Mouse (Mus musculus) MN1 (cell line): ENCODE results near the gene Asic2.
A peak's percentile ranks its signal among the peaks of the same experiment; 100 is the strongest.

ENCODE experiments used
- DNase-seq: peaks from one replicate; pipeline ENCODE4 v3.0.0-alpha.2; 2016; ENCODE audit warnings: low spot score

Asic2 gene

DNA sequence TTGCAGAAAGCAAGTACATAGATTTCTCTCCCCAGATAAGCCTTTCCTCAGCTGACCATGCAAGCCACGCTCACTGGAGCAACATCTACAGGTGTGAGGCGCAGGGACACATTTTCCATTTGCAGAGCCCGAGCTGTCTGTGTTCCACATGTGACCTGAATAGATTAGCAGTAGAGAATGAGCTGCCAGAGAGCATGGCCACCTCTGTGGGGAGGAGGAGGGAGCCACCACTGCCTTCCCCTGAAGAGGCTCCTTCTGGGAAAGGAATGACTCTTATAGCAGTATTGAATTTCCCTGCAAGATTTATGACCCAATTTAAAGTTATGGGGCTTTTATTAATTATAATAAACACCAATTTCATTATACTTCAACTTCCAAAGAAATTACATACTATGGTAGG, 230.5 kb downstream of the Asic2 start:
- DNase-seq = no peak

DNA sequence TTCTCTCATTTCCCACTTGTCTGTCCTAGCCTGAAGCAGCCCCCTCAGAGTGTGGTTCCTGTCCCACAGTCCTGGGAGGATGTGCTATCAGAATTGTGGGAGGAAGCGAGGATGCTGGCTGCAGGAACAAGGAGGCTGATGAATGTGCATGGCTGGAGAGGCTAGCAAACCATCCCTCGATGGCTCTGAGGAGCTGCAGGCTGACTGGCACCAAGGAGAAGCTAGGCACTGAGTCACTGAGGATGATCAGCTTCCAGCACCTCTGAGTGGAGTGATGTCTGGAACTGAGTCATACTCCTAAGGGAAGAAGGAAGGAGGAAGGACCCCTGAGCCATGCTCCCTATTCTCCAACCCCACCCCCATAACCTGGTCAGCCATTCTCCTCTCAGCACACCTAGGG, 246.2 kb downstream of the Asic2 start:
- no peak for DNase-seq

DNA sequence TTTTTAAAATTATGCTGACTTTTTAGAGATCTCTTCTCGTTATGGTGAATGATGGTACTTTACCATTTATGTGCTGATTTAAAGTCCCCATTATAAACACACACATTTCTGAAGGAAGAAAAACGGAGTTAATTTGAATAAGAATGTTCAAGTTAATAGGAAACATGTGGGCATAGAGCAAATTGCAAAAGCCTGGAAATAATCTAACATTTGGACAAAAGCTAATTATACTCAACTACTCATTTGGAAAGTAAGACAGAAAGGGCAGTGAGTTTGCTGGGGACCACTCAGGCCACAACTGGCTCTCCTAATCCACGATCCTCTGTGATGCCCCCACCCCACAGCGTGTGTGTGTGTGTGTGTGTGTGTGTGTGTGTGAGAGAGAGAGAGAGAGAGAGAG, 253.5 kb downstream of the Asic2 start:
- DNase-seq = no peak

DNA sequence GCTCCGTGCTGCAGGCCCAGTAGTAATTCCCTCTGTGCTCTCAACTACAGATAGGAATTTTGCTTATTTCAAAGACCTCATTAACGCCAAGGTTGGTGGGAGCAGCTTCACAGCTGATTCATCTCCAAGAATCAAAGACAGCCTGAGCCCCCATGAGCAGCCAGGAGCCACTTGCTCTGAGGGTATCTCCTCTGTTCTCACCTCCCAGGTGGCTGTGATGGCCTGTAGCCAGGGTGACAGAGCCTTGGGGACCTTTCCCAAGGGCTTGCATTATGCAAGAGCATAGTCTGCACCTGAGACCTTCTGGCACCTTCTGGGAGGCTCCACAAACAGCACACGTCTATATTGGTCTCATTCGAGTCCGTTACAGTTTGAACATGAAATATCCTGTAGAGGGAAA, 261.3 kb downstream of the Asic2 start:
- DNase-seq = no peak

DNA sequence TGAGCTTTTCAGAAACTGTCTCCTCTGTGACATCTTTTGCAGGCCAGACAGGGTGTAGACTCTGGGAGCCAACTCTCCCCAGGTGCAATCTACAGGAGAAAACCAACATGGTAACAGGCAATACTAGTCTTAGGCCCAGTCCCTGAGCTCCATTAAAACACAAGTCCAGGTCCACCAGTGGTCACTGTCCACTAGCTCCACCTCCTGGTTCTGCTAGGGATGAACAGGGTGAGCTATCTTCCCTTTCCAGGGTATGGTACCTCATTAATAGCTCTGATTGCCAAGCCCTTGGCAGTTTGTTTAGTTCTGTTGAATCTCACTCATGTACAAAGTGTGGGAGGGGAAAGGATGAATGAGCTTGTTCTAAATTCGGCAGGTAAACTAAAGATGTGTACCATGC, 270.2 kb downstream of the Asic2 start:
- DNase-seq = no peak

DNA sequence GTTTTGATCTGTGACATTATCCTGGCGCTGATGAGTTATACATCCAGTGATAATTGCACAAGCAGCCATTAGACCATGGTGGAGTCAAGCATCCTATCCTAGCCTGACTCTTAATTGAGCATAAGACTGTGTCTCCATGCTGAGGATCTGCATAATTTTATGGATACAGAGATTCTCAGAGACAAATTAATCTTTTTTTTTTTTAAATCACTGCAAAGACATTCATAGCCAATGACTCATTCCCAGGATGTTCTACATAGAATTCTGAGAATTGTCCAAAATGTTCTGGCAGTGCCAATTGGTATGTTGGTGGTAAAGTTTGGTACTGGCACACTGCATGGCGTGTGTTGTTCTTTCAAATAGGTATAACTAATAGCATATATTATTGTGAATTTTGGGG, 272.8 kb downstream of the Asic2 start:
- DNase-seq = no peak

DNA sequence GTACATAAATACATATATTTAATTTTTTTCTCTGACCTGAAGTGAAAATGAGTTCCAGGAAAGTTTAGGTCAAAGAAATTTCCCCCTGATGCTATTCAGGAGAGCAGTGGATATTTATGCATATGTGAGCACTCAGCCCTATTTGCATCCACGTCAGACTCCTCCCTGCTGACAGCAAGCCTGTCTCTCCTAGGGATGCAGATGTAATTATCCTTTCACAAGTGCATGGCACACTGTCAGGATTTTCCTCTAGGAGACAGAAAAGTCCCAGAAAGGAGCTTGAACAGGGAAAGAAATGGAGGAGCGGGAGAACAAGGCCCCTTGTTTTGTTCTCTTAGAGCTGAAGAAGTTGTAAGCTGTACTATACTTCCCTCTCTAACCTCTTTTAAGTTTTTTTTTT, 287.7 kb downstream of the Asic2 start:
- DNase-seq = no peak

DNA sequence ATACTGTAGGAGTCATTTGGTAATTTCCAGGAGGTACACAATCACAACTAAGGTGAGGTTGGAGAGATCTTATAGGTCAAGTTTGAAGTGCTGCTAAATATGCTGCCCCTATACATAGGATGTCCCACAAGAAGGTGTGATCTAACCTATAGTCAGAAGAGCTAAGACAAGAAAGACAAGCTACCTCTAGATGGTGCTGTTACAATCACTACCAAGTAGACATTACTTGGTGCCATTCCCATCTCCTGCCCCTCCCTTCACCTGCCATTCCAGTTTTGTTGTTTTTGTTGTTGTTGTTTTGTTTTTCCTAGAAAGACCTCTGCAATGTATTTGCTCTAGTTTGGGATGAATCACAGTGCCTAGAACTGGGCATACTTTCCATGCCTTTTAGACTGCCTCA, 296.5 kb downstream of the Asic2 start:
- DNase-seq = no peak

DNA sequence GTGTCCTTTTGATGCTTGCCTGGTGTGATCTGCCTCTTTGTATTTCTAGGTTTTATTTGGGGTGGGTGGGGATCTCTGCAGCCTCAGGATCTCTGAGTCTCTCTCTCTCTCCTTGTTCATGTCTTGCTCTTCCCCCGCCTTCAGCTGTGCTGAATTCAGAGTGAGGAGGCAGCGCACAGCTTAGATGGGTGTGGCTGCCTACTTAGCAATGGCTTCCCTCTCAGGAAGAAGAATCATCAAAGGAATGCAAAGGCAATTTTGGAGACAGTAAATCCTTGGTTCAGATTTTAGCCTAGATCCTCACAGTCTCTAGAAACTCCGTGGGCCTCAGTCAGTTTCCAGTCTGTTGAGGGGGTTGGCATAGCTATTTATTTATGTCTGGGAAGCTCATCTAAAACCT, 297.8 kb downstream of the Asic2 start:
- no peak for DNase-seq

DNA sequence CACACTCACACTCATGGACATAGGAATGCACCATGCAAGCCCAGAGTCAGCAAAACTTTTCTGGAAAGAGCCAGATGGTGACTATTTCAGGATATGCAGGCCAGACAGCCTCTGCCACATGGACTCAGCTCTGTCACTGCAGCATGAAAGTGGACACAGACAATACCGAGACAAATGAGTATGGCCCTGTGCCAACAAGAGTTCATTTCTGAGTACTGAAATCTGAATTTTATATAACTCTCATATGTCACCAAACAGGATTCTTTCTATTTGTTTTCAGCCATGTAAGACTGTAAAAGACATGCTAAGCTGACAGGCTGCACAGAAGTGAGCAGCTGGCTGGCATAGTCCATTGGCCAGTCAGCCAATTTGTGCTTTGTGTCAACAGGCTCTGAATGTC, 309.4 kb downstream of the Asic2 start:
- no peak for DNase-seq

DNA sequence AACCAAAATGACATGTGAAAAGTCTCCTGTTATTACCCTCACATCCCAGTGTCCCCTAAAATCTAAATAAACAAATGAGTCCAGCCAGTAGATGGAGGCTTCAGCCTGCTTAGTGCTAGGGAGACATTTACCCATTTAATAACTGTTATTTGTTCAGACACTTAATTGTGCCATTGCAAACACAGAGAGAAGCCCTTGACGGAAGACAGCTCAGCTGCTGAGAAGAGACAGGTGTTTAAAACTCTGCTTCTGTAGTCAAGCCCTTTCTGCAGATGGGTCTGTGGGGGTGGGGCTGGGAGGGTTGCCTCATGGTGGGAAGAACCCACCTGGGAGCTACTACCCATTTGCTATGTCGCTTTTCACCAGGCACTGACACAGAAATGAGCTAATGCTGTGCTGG, 311.1 kb downstream of the Asic2 start:
- DNase-seq = no peak

DNA sequence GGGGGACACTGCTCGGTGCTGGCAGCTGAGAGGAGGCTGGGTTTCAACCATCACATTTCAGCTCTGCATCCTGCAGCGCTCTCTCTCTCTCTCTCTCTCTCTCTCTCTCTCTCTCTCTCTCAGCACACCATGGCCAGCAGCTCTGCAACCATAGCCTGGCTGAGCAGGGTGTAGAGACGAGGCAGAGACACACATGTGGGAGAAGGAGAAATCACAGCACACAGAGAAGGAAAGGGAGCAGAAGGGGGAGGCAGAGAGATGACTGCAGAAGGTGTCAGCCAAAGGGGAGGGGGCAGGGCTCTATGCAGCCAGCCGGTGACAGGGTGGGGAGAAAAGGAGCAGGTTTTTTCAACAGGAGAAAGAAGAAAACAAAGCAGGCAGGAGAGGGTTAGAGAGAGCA, 320.4 kb downstream of the Asic2 start:
- DNase-seq = no peak

DNA sequence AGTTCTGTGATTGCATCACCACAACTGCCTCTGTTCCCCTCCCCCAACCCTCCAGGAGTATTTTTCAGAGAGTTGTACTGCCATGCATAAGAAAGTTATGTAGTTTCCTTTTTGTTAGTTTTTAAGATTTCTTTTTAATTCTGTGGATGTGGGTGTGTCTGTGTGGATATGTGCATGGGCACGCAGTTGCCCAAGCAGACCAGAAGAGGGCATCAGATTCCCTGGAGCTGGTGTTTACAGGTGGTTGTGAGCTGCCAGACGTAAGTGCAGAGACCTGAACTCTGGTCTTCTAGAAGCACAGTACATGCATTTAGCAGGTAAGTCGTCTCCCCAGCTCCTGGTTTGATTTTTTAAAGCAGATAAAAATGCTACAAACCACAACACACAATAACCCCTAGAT, 322.7 kb downstream of the Asic2 start:
- no peak for DNase-seq

DNA sequence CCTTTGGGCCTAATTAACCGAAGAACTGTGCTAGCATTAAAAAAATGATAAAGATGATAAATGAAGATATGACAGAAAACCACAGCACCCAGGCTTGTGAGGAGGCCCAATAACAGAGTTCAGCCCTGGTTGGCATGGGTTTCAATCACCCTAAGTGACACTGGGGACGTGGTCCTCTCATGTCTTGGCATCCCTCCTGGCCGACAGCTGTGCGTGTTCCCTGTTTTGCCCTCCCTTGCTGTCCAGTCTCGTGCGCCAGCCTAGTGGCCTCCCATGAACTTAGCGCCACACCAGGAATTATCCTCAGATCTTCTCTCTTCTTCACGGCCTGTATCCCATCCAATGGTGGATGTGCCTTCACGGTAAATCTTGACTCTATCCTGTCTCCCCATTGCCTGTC, 331.9 kb downstream of the Asic2 start:
- no peak for DNase-seq

DNA sequence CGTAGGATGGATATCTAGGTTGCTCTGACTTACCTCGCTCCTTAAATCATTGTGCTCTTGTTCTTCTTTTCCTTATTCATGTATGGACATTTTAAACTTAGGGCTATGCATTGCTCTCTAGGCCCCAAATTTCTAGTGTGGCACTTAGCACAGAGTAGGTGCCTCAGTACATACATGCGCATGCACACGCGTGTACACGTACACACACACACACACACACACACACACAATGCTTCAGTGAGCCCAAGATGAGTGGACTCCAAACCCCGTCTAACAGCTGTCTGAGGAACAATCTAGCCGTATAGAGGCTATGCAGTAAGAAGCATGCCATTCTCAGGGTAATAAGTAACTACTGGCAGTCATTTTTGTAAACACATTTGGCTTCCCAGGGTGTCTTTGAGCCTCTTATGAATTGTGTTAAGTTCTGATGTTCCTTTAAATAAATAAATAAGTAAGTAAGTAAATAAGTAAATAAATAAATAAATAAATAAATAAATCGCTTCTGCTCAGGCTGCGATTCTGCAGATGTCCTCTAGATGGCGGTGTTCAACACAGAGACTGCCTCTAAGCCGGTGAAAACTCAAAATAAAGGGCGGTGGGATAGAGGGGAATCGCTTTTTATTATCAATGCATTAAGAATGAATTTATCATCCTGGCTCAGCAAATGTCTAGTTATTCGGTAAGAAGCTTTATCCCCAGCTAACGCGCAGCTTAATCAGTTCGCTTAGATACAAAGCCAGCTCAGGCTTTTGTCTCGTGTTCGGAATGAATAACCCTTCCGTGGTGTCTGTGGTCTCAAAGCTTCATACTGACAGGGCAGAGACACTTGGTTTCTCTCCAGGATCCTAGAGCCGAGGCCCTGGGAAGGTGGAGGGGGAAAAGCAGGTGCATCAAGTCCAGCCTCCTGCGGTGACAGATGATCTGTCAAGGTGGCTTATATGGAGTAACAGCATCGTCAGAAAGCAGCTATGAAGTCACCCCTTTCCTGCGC, 333.6 kb downstream of the Asic2 start:
- DNase-seq = no peak

DNA sequence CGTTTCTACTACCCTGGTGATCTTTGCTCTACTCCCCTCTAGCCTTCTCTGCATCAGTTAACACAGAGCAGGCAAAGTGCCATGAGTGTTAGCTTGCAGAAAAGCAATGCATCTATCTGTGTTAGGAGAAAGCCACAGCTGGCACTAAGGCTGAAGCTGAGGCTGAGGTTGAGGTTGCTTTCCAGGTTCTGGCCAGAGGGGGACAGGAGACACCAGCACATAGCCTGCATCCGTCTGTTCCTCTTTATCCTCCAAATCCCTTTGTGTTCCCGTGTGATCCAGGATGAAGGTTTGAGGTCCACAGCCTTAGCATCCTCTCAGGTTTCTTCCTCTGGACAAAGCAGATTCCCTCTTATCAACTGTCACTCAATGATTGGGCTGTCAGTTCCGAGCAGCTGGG, 343.1 kb downstream of the Asic2 start:
- DNase-seq = no peak

DNA sequence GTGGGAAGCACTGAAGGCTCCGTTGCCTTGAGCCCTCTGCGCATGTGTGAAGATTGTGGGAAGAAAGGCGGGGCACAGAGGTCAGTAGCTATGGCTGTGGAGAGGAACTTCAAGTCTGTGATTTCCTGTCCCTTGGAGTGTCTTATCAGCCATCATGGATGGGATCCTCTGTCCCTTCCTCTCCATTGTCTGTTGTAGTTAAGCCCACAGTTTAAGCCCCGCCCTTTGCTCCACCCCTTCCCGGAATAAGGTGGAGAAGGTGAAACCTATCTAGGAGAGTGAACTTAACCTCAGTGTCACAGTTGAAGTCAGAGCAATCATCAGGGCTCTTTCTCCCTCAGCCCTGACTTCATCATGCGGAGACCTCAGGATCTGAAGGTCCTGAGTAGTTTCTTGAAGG, 347.7 kb downstream of the Asic2 start:
- DNase-seq = no peak

DNA sequence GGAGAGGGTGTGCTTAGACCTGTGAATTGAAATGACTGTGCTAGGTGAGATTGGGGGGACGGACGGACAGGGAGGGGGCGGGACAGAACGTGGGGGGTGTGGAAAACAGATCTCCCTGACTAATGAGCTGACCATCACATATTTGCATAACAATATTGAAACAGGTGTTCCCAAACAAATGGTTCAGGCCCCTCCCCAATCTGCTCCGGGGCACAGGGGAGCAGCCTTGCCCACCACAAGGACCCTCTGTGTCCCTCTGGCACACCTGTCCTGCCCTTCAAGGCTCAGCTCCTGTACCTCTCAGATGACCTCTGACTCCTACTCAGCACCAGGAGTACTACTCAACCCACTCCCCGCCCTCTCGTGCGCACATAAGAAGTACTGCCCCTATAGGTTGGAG, 351.8 kb downstream of the Asic2 start:
- DNase-seq = no peak

DNA sequence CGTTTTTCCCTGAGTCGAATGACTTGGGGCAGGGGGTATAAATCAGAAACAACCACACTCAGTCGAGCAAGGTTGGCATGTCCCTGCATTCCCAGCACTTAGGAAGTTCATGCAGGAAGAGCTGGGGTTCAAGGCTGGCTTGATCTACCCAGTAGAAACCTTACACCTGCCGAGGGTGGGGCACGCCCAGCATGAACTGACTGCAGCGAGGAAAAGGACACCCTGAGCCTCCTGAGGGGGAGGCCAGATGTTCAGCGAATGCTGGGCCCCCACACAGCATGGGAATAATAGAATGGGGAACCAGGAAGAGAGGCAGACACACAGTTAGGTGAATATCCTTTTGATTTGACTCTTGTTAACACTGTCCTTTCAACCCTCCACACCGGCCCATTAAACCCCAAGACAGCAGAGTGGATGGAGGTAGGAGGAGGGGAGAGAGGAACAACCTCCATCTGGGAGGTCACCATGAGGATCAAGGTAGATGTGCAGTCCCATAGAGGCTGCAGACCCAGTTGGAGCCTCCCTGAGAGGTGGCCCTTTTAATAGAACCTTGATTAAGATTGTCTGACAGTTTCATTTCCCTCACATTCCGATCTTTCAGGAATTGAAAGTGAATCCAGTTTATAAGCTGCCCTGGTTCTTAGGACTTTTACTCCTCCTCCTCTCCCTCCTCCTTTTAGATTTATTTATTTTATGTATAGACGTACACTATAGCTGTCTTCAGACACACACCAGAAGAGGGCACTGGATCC, 354.2 kb downstream of the Asic2 start:
- DNase-seq = no peak

DNA sequence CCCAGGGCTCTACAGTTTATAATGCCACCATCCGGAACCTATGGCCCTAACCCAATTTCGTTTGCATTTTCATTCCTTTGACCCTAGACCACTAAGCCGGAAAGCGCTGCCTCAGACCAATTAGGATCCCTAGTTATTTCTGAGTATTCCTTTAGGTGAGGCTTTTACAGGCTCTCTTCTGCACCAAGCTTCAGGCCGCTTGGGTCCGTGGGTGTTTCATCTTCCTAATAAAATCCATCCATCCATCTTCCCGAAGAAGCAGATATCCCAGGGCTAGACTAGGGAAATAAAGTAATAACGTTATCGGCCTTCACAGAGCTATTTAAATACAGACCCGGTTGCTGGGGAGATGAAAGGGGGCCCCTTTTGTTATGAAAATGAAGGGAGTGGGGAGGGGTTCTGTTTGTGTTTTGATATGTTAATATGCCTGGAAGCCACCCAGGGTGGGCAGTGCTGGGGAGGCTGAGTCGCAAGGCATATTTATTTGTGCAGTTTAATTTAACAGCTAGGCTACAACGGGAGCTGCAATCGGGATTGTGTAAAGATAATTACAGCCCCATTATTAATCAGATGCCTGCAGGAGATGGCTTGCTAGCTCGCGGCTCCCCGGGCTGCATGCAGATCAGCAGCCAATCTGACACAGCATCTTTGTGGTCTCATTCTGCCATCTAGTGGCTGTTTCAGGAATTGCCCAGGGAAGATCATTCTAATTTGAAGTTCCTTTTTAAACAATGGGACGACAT, 355.3 kb downstream of the Asic2 start:
- DNase-seq = peak; percentile 70

DNA sequence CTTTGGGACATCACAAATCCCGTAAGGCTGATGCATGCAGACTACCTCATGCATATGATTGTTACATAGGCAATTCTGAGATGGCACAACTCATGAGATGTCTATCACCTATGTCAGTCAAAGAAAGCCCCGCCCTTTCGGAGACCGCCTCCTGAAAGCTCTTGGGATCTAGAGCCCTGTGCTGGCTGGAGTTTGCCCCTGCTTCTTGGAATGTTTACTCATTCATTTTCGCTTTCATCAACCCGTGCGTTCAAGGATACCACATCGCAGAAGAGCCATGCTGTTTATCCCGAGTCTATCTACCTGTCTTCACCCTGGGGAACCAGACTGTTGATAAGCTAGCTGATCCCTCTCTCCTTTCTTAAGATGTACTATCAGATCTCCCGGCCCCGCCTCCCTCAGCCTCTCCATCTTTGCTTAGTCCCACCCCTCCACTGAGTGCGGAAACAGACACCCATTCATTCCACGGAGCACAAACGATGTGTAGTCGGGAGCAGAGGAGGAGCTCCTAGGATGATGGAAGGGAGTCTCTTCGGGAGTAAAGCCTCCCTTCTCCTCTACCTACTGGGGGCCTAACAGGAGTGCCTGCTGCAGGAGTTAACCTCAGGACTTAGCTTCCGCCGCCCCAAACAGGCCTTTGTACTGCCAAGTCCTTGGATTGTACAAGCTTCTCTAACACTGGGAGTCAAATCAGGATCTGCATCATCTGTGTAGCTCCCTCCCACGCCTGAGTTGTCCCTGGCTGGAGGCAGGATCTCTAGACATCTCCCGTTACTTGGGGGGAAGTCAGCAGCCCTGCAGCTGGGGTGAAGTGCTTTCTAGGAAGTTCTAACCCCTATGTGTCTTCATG, 356.1 kb downstream of the Asic2 start:
- no peak for DNase-seq

DNA sequence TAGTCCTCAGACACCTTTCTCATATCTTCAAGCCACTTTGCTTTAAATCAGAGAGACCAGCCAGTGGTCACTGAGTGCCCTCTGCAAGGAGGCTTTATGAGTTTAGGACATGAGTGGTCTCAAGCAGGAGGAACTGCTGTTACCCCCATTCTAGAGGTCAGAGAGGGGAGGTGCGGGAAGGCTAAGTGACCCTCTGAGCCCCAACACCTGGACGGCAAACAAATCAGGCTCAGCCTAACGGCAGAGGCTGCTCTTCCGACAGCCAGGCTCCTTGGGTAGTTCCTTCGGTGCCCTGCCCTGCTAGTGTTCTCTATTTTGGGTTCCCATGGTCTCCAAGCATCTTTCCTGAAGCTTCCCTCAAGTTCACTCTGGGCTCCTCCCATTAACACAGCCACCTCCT, 357.8 kb downstream of the Asic2 start:
- DNase-seq = no peak
